ENCODE assay signal across 34 mouse cellular contexts in genomic region chr1:18524485-18524884, GRCm38 (mm10).
"Had no signal": no experiment of that assay in that cellular context is flagged by ENCODE, and none has a peak within 500 bp of the region (broad histone marks: within the 10 kb centered on the region; RNA-seq: fewer than 3 reads in every experiment).

No protein-coding gene starts in this region.

- H3K4me3 ChIP-seq: heart, adult 2 months; heart, embryonic 10.5 days; heart, embryonic 12.5 days; heart, embryonic 13.5 days; heart, embryonic 15.5 days; hindbrain, embryonic 10.5 days; hindbrain, embryonic 12.5 days; hindbrain, embryonic 13.5 days; hindbrain, embryonic 15.5 days; kidney, embryonic 15.5 days; layer of hippocampus, adult 2 months; left cerebral cortex, adult 2 months had no signal

- H3K27me3 ChIP-seq: heart, embryonic 12.5 days; heart, embryonic 13.5 days; heart, embryonic 15.5 days; hindbrain, embryonic 12.5 days; hindbrain, embryonic 13.5 days; hindbrain, embryonic 15.5 days; kidney, embryonic 15.5 days had no signal

- H3K36me3 ChIP-seq: heart, embryonic 10.5 days; heart, embryonic 12.5 days; heart, embryonic 13.5 days; heart, embryonic 15.5 days; hindbrain, embryonic 10.5 days; hindbrain, embryonic 12.5 days; hindbrain, embryonic 13.5 days; hindbrain, embryonic 15.5 days; kidney, embryonic 15.5 days had no signal

- DNase-seq: heart, adult 2 months; heart, postnatal 10 days; heart, postnatal 14 days; heart, postnatal 36 days; heart, postnatal 4 days; kidney, adult 11 months; kidney, adult 18-20 months; kidney, adult 2 months; kidney, adult 8-10 months; kidney, adult 9 months; kidney, postnatal 10 days; kidney, postnatal 14 days; kidney, postnatal 25 days; kidney, postnatal 36 days; kidney, postnatal 4 days; layer of hippocampus, adult 9-11 months; layer of hippocampus, postnatal 36 days had no signal

- H3K9me3 ChIP-seq: heart, embryonic 10.5 days; heart, embryonic 12.5 days; heart, embryonic 13.5 days; heart, embryonic 15.5 days; hindbrain, embryonic 10.5 days; hindbrain, embryonic 12.5 days; hindbrain, embryonic 13.5 days; hindbrain, embryonic 15.5 days; kidney, embryonic 15.5 days had no signal

- ATAC-seq: hindbrain, embryonic 16.5 days; hindbrain, postnatal 0 days; inflammation-experienced regulatory T-cells, adult 6 months had no signal

- H3K4me2 ChIP-seq: heart, embryonic 11.5 days; heart, embryonic 12.5 days; heart, embryonic 13.5 days; heart, embryonic 15.5 days; hindbrain, embryonic 12.5 days; hindbrain, embryonic 13.5 days; hindbrain, embryonic 14.5 days; hindbrain, embryonic 15.5 days; kidney, embryonic 15.5 days had no signal

- H3K4me1 ChIP-seq: heart, embryonic 10.5 days; heart, embryonic 12.5 days; heart, embryonic 13.5 days; heart, embryonic 15.5 days; hindbrain, embryonic 10.5 days; hindbrain, embryonic 12.5 days; hindbrain, embryonic 13.5 days; hindbrain, embryonic 15.5 days; kidney, embryonic 15.5 days had no signal

- H3K27ac ChIP-seq: heart, adult 2 months; heart, embryonic 10.5 days; heart, embryonic 13.5 days; heart, embryonic 15.5 days; hindbrain, embryonic 10.5 days; hindbrain, embryonic 12.5 days; hindbrain, embryonic 13.5 days; hindbrain, embryonic 14.5 days; hindbrain, embryonic 15.5 days; hindbrain, postnatal 0 days; kidney, embryonic 15.5 days; kidney, postnatal 0 days; layer of hippocampus, adult 2 months; left cerebral cortex, adult 2 months had no signal

- H3K9ac ChIP-seq: heart, embryonic 12.5 days; heart, embryonic 13.5 days; heart, embryonic 15.5 days; hindbrain, embryonic 12.5 days; hindbrain, embryonic 13.5 days; hindbrain, embryonic 14.5 days; hindbrain, embryonic 15.5 days; kidney, embryonic 15.5 days had no signal
